Mouse (Mus musculus): Measurements from ENCODE around the gene P3h4.

DNA sequence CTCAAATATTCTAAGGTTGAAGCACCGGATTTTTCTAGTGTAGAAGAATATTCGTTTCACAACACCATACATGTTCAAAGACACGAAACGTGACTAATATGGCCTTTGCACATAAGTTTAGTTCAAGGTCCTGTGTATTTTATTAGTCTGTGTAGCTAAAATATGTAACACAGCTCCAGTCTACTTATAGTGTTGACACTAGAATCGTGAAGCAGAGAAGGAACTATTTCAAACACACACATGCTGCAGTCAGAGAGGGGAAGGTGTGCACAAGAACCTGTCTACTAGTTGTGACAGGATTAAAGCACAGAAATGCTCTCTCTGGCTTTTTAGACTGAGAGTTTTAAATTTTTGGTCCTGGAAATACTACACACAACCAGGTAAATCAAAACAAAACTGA lies 43.1 kb upstream of the P3h4 start:
- TF ChIP-seq CTCF (IDR thresholded peaks at IDR 0.05; ENCODE audit: low read depth, low read length) (no peak), POLR2A (IDR thresholded peaks at IDR 0.05; ENCODE audit: insufficient read depth, low read length) (no peak)
